Mouse (Mus musculus): ENCODE measurements around the gene AC109138.7. TPM values are rescaled to one million over a fixed set of nuclear protein-coding genes. Genes with fewer than 3 reads are reported as not detected.
A peak's percentile ranks its signal among the peaks of the same experiment; 100 is the strongest.

The AC109138.7 gene
- polyA plus RNA-seq, 1 experiment from 2014 or later = not detected

DNA sequence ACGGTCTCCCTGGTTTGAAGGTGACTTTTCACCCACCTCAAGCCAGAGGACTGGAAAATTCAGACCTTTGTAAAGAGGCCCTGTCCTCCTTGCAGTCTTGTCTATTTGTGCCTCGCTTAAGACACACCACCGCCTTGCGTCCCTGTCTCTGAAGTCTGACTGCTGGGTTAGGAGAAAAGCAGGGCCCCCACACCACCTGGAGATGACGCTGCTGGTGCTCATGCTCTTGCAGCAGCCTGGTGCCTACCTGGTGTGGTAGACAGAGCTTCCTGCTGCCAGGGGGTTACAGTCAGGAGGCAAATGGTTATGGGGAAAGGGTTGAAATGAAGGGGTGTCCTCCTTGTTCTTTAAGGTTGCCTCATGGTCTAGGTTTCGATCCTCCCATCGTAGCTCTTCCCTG is 40.1 kb downstream of the AC109138.7 start:
- Histone ChIP-seq H3K9ac (no peak overlapping the region), H3K27me3 (ENCODE audit: control insufficient read depth, insufficient read depth, low read length) (no peaks in the 10 kb centered on the region), H3K4me1 (replicated peaks; ENCODE audit: control insufficient read depth, insufficient read depth, low read length) (0 out of 2 replicates have a peak, but pooled peaks cover 4% of the 10 kb centered on the region), H3K36me3 (replicated peaks; ENCODE audit: control insufficient read depth, insufficient read depth) (no peaks in the 10 kb centered on the region), H3K4me3 (replicated peaks; ENCODE audit: low read length) (no peak overlapping the region), H3K9me3 (ENCODE audit: control insufficient read depth, low read length) (no peaks in the 10 kb centered on the region), H3K4me2 (replicated peaks) (no peak overlapping the region), H3K27ac (no peak overlapping the region)
- no peak for DNase-seq (ENCODE audit: low spot score)
- 93% methylated on average over 7 of the region's 7 CpGs for WGBS
- ATAC-seq (ENCODE audit: low FRiP score) = no peak

DNA sequence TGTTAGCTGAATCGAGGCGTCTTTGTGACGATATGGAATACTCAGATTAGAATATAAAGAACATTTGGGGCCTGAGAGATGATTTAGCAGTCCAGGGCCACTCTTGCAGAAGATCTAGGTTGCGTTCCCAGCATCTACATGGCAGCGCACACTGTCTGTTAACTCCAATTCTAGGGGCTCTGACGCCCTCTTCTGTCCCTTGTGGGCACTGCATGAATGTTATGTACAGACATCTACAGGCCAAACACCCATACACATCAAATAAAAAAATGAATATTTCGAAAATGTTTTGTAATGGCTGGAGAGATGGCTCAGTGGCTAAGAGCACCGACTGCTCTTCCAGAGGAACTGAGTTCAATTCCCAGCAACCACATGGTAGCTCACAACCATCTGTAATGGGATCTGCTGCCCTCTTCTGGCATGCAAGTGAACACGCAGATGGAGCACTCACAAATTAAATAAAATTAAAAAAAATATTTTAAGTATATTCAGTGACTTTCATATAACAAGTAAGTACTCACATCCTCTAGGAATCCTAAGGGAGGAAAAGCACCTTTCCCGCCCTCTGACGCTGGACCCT is 41.5 kb downstream of the AC109138.7 start:
- no peak overlapping the region for H3K27ac ChIP-seq
- H3K9me3 ChIP-seq (ENCODE audit: control insufficient read depth, low read length) = no peaks in the 10 kb centered on the region
- no peak overlapping the region for H3K9ac ChIP-seq
- no peaks in the 10 kb centered on the region for H3K36me3 ChIP-seq (replicated peaks; ENCODE audit: control insufficient read depth, insufficient read depth)
- 0 out of 2 replicates have a peak, but pooled peaks cover 4% of the 10 kb centered on the region for H3K4me1 ChIP-seq (replicated peaks; ENCODE audit: control insufficient read depth, insufficient read depth, low read length)
- DNase-seq (ENCODE audit: low spot score) (no peak), ATAC-seq (ENCODE audit: low FRiP score) (no peak)
- no peak overlapping the region for H3K4me3 ChIP-seq (replicated peaks; ENCODE audit: low read length)
- H3K4me2 ChIP-seq (replicated peaks) = no peak overlapping the region
- no peaks in the 10 kb centered on the region for H3K27me3 ChIP-seq (ENCODE audit: control insufficient read depth, insufficient read depth, low read length)
- 71% methylated on average over 11 of the region's 11 CpGs for WGBS

DNA sequence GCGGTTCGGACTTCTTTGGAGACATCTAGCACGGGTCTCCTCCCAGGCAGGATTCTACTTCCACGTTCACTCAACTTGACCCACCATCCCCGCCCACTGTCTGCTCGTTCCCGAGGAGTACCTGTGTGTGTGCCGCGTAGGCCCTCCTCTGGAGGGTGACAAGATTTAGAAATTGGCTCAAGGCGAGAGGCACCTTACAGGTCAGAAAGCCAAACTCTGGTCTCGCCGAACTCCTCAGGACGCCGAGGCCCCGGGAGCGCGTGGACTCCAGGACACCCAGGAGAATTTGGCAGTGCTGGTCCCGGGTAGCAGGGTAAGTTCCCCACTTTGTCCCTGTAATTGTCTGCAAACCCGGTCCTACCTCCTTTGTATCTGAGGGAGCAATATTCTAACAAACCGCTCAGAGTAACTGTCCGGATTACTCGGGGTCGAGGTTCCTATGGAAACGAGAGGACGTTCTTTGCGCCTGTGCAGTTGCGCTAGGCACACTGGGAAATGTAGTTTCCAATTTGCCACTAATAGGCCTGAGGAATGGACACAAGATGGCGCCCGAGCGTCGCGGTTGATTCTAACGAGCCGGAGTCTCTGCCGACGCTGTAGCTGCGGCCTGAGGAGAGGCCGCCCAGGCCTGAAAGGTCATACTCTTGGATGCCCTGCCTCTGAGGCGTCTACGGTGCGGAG is 43.2 kb downstream of the AC109138.7 start:
- under 1% methylated on average over 41 of the region's 41 CpGs for WGBS
- H3K27me3 ChIP-seq (ENCODE audit: control insufficient read depth, insufficient read depth, low read length) = no peaks in the 10 kb centered on the region
- H3K4me1 ChIP-seq (replicated peaks; ENCODE audit: control insufficient read depth, insufficient read depth, low read length) = 0 out of 2 replicates have a peak, but pooled peaks cover 4% of the 10 kb centered on the region
- peak overlapping the region; percentile 60 for H3K9ac ChIP-seq
- ATAC-seq (ENCODE audit: low FRiP score) (peak; percentile 91), DNase-seq (ENCODE audit: low spot score) (peak; percentile 99)
- H3K9me3 ChIP-seq (ENCODE audit: control insufficient read depth, low read length) = no peaks in the 10 kb centered on the region
- H3K4me2 ChIP-seq (replicated peaks) = peak overlapping the region; percentile 85
- H3K27ac ChIP-seq = no peak overlapping the region
- H3K36me3 ChIP-seq (replicated peaks; ENCODE audit: control insufficient read depth, insufficient read depth) = no peaks in the 10 kb centered on the region
- H3K4me3 ChIP-seq (replicated peaks; ENCODE audit: low read length) = peak overlapping the region; percentile 59

DNA sequence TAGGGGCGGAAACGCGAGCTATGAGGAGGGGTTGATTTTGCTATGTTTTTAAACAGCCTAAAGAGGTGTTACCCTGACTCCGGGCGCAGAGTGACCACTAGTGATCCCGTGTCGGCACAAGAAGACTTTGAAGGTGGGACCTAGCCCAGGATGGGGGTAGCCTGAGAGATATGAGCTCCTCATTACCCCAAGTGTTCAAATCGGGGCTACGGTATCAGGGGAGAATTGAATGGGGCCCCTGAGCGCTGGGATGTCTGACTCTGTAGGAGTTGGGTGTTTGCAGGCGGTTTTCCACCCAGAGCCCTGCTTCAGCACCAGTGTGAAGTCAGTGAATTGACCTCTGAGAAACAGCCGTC is 43.7 kb downstream of the AC109138.7 start:
- H3K36me3 ChIP-seq (replicated peaks; ENCODE audit: control insufficient read depth, insufficient read depth) = no peaks in the 10 kb centered on the region
- no peak for DNase-seq (ENCODE audit: low spot score)
- no peak overlapping the region for H3K27ac ChIP-seq
- H3K4me1 ChIP-seq (replicated peaks; ENCODE audit: control insufficient read depth, insufficient read depth, low read length) = 0 out of 2 replicates have a peak, but pooled peaks cover 4% of the 10 kb centered on the region
- H3K27me3 ChIP-seq (ENCODE audit: control insufficient read depth, insufficient read depth, low read length) = no peaks in the 10 kb centered on the region
- WGBS = 16% methylated on average over 12 of the region's 12 CpGs
- H3K9me3 ChIP-seq (ENCODE audit: control insufficient read depth, low read length) = no peaks in the 10 kb centered on the region
- peak overlapping the region; percentile 59 for H3K4me3 ChIP-seq (replicated peaks; ENCODE audit: low read length)
- peak overlapping the region; percentile 85 for H3K4me2 ChIP-seq (replicated peaks)
- no peak; the same call in 1 of the 2 replicates for ATAC-seq (ENCODE audit: low FRiP score)
- peak overlapping the region; percentile 60 for H3K9ac ChIP-seq

- 57% methylated on average over 8 of the region's 8 CpGs for WGBS
- Histone ChIP-seq H3K4me2 (replicated peaks) (no peak overlapping the region), H3K9me3 (ENCODE audit: control insufficient read depth, low read length) (no peaks in the 10 kb centered on the region), H3K4me1 (replicated peaks; ENCODE audit: control insufficient read depth, insufficient read depth, low read length) (0 out of 2 replicates have a peak, but pooled peaks cover 4% of the 10 kb centered on the region), H3K27ac (no peak overlapping the region), H3K36me3 (replicated peaks; ENCODE audit: control insufficient read depth, insufficient read depth) (no peaks in the 10 kb centered on the region), H3K9ac (no peak overlapping the region), H3K27me3 (ENCODE audit: control insufficient read depth, insufficient read depth, low read length) (no peaks in the 10 kb centered on the region), H3K4me3 (replicated peaks; ENCODE audit: low read length) (no peak overlapping the region)
- DNase-seq (ENCODE audit: low spot score) = no peak
- no peak for ATAC-seq (ENCODE audit: low FRiP score)
Measured at GRCm38 (mm10) chr19:4261038-4261698, 47.0 kb downstream of the AC109138.7 start.

- Histone ChIP-seq H3K9ac (no peak overlapping the region), H3K4me1 (replicated peaks; ENCODE audit: control insufficient read depth, insufficient read depth, low read length) (0 out of 2 replicates have a peak, but pooled peaks cover 3% of the 10 kb centered on the region), H3K4me3 (replicated peaks; ENCODE audit: low read length) (no peak overlapping the region), H3K9me3 (ENCODE audit: control insufficient read depth, low read length) (no peaks in the 10 kb centered on the region), H3K36me3 (replicated peaks; ENCODE audit: control insufficient read depth, insufficient read depth) (no peaks in the 10 kb centered on the region), H3K27me3 (ENCODE audit: control insufficient read depth, insufficient read depth, low read length) (peaks cover 7% of the 10 kb centered on the region), H3K4me2 (replicated peaks) (no peak overlapping the region), H3K27ac (no peak overlapping the region)
- 80% methylated on average over 6 of the region's 6 CpGs for WGBS
- ATAC-seq (ENCODE audit: low FRiP score) (no peak), DNase-seq (ENCODE audit: low spot score) (no peak)
Measured at GRCm38 (mm10) chr19:4262756-4263155, 48.6 kb downstream of the AC109138.7 start.

GRCm38 (mm10) chr19:4263702-4264101 is 49.5 kb downstream of the AC109138.7 start:
- Histone ChIP-seq H3K4me1 (replicated peaks; ENCODE audit: control insufficient read depth, insufficient read depth, low read length) (no peaks in the 10 kb centered on the region), H3K27me3 (ENCODE audit: control insufficient read depth, insufficient read depth, low read length) (peaks cover 16% of the 10 kb centered on the region), H3K9ac (no peak overlapping the region), H3K27ac (no peak overlapping the region), H3K4me3 (replicated peaks; ENCODE audit: low read length) (no peak overlapping the region), H3K4me2 (replicated peaks) (no peak overlapping the region), H3K9me3 (ENCODE audit: control insufficient read depth, low read length) (no peaks in the 10 kb centered on the region), H3K36me3 (replicated peaks; ENCODE audit: control insufficient read depth, insufficient read depth) (no peaks in the 10 kb centered on the region)
- WGBS = 74% methylated on average over 14 of the region's 14 CpGs
- DNase-seq (ENCODE audit: low spot score) = no peak
- ATAC-seq (ENCODE audit: low FRiP score) = no peak

GRCm38 (mm10) chr19:4264171-4264780 is 50.1 kb downstream of the AC109138.7 start:
- no peaks in the 10 kb centered on the region for H3K9me3 ChIP-seq (ENCODE audit: control insufficient read depth, low read length)
- peaks cover 21% of the 10 kb centered on the region for H3K27me3 ChIP-seq (ENCODE audit: control insufficient read depth, insufficient read depth, low read length)
- ATAC-seq (ENCODE audit: low FRiP score) (no peak), DNase-seq (ENCODE audit: low spot score) (no peak)
- H3K36me3 ChIP-seq (replicated peaks; ENCODE audit: control insufficient read depth, insufficient read depth) = no peaks in the 10 kb centered on the region
- H3K27ac ChIP-seq = no peak overlapping the region
- WGBS = 96% methylated on average over 6 of the region's 6 CpGs
- no peak overlapping the region for H3K4me2 ChIP-seq (replicated peaks)
- no peak overlapping the region for H3K4me3 ChIP-seq (replicated peaks; ENCODE audit: low read length)
- peaks cover 3% of the 10 kb centered on the region; the same call in 1 of the 2 replicates for H3K4me1 ChIP-seq (replicated peaks; ENCODE audit: control insufficient read depth, insufficient read depth, low read length)
- no peak overlapping the region for H3K9ac ChIP-seq

- WGBS = 67% methylated on average over 4 of the region's 4 CpGs
- Histone ChIP-seq H3K9me3 (ENCODE audit: control insufficient read depth, low read length) (no peaks in the 10 kb centered on the region), H3K27me3 (ENCODE audit: control insufficient read depth, insufficient read depth, low read length) (peaks cover 28% of the 10 kb centered on the region), H3K4me2 (replicated peaks) (no peak overlapping the region), H3K36me3 (replicated peaks; ENCODE audit: control insufficient read depth, insufficient read depth) (peaks cover 14% of the 10 kb centered on the region), H3K9ac (no peak overlapping the region), H3K27ac (no peak overlapping the region), H3K4me3 (replicated peaks; ENCODE audit: low read length) (no peak overlapping the region), H3K4me1 (replicated peaks; ENCODE audit: control insufficient read depth, insufficient read depth, low read length) (peaks cover 3% of the 10 kb centered on the region; the same call in 1 of the 2 replicates)
- DNase-seq (ENCODE audit: low spot score) (no peak), ATAC-seq (ENCODE audit: low FRiP score) (no peak)
Measured at GRCm38 (mm10) chr19:4265956-4266355, 51.8 kb downstream of the AC109138.7 start.
